Mouse (Mus musculus) spleen, embryonic (tissue): ENCODE results near the gene Atp6v1fnb.

Experiments
- CTCF ChIA-PET: fragments of 350-600 bp; sonication (Branson Sonifier 250); formaldehyde crosslinking; loops from one replicate; lab custom pipeline; 2022; lab: Charles Lee

The Atp6v1fnb gene

DNA sequence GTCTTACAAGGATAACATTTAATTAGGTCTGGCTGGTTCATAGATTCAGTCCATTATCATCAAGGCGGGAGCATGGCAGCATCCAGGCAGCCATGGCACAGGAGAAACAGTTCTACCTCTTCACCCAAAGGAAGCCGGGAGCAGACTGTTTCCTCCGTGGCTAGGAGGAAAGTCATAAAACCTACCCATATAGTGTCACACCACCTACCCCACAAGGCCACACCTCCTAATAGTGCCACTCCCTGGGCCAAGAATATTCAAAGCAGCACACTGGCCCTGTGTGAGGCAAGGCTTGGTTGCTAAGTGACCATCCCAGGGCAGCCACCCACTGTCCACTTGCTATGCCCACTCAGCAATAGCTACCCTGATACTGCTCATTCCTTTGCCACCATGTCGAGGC, at the start of gene Atp6v1fnb:
Gene Atp6v1fnb, plus strand, starts transcription at position 301 of the 400 bp plus-strand sequence.
- CTCF ChIA-PET = no interaction called here

DNA sequence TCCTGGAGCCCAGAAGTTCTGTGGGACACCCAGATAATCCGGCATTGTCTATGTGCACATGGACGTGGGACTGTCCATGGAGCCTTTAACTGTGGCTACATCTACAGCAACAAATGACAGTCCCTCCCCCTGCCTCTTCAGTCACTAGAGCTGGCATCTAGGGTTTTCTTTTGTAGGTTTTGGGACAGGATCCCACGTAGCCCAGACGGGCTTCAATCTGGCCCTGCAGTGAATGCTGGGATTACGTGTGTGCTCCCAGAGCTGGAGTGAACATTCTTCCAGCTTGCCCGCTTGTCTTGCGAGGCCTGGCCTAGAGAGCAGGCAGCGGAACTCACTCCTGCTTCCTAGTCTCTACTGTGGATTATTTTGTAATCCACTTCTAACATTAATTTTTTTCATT, 46.1 kb upstream of the Atp6v1fnb start:
- CTCF ChIA-PET = interaction anchor here (0.6 kb wide), 1 partner anchor 201 kb away, joined by 3 read pairs; no protein-coding TSS in a partner anchor

- CTCF ChIA-PET = no interaction called here
Observed at GRCm38 (mm10) chr6:29426331-29426730, 44.9 kb upstream of the Atp6v1fnb start.

- CTCF ChIA-PET = no interaction called here
Observed at GRCm38 (mm10) chr6:29428171-29428570, 43.1 kb upstream of the Atp6v1fnb start.

DNA sequence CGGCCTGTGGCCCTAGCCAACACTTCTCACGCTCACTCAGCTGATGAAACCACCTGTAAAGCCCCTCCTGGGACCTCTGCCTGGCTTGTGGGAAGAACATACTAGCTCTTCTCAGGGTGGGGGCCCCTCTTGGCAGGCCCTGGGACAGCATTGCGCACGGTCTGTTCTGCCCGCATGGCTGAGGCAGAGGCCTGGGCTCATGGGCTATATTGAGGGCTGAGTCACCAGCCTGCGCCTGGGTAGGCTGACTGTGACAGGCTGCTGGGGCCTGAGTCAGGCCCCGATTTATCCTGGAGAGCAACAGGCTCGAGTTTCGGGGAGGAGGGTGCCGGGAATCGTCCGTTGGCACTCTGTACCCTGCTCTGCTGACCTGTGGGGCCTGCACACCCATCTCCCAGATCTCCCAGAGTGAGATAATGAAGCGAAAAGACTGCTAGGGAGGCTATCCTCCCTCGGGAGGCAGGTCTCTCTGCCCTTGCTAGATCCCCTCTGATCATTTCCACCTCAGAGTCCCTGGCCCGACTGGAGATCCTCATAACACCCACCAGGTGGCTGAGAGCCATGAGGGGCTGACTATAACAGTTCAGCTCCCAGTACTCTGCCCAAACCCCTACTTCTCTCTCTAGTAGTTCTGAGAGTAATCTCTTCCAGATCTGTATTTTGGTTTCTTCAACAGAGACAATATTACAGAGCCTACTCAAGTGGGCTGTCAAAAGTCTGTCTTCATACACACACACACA, 40.4 kb upstream of the Atp6v1fnb start:
- CTCF ChIA-PET = no interaction called here

DNA sequence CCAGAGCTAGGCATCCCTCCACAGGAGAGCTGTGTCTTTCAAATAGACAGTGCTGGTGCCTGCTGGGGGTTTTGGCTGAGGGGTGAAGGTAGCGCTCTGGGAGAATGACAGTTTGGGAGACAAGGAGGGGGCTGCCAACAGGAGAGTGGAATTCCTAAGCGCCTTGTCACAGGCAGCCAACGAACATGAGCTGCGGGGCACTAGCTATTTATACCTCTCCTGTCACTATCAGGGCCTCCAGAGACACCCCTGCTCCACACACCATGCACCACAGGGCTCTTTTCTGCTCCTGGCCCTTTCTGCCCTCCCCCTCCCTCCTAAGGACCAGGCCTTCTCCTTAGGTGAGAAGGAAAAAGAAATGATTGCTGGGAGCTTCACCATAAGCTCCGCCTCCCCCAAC, 39.8 kb upstream of the Atp6v1fnb start:
- CTCF ChIA-PET = no interaction called here

DNA sequence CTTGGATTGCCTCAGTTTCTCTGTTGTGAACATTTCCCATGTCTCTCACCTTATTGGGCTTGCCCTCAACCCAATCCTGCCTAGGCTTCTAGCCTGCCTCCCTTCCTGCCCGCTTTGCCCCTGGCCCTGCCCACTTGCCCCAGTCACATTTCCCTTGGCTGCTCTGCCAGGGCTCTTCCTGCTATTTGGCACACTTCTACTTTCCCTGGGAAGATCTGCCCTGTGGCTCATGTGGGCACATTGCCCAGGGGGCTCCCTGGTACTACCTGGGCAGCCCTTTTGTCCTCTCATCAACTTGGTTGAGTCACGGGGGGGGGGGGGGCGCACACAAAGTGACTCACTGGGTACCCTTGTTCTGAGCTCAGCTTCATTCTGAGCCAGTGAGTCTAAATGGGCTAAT, 39.1 kb upstream of the Atp6v1fnb start:
- CTCF ChIA-PET = no interaction called here

DNA sequence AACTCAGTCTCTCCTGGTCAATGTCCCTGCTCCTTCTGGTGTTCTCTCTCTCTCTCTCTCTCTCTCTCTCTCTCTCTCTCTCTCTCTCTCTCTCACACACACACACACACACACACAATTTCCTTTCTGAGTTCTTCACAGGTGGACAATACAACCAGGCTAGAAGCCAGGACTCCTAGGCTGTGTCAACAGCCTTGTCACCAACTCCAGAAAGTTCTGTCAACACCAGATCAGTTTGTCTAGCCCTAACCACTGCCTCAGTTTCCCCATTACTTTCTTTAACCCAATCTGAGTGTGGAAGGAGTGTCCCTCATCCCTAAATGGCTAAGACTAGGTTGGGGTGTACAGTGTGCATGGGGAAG, 38.6 kb upstream of the Atp6v1fnb start:
- CTCF ChIA-PET = no interaction called here

GRCm38 (mm10) chr6:29433038-29433803, 38.0 kb upstream of the Atp6v1fnb start, which contains the start of gene Flnc:
TSS of gene Flnc (plus strand) at chr6:29433256.
- CTCF ChIA-PET = no interaction called here

- CTCF ChIA-PET = no interaction called here
Observed at GRCm38 (mm10) chr6:29433804-29434795, 37.1 kb upstream of the Atp6v1fnb start.

GRCm38 (mm10) chr6:29434911-29435691, 36.1 kb upstream of the Atp6v1fnb start:
- CTCF ChIA-PET = interaction anchor here (0.6 kb wide), 1 partner anchor 15 kb away, joined by 3 read pairs; no protein-coding TSS in a partner anchor

- CTCF ChIA-PET = no interaction called here
Observed at GRCm38 (mm10) chr6:29435940-29436451, 35.2 kb upstream of the Atp6v1fnb start.

- CTCF ChIA-PET = no interaction called here
Observed at GRCm38 (mm10) chr6:29436461-29436934, 34.7 kb upstream of the Atp6v1fnb start.

GRCm38 (mm10) chr6:29439251-29439650, 32.0 kb upstream of the Atp6v1fnb start:
- CTCF ChIA-PET = no interaction called here

DNA sequence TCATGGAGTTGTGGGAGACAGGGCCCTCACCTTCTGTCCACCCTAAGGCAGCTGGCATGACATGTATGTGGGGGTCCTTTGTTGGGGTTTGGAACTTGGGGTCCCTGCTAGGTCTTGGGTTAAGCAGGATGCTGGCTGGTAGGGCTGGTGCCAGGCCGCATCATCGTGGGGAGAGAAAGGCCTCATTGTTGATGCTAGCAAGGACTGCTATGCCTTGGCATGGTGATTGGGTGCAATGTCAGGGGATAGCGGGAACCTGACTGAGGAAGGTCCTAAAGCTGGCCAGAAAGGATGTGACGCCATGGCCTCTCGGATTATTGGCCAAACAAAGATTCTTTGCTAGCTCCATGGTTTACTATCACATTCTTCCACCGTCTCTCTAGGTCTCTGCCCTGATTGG, 31.4 kb upstream of the Atp6v1fnb start:
- CTCF ChIA-PET = no interaction called here

DNA sequence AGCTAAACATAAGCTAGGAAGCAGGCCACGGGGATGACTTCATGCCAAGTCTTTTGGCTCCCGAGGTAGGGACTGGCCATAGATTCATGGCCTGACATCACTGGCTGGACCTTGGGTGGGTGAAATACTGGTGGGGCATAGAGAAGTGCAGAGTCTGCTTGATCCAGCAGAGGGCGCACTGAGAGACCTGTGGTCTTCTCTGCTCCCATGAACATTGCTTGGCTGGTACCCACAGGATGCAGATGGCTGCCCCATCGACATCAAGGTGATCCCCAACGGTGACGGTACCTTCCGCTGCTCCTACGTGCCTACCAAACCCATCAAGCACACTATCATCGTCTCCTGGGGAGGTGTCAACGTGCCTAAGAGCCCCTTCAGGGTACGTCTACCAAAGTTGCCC, 26.5 kb upstream of the Atp6v1fnb start:
- CTCF ChIA-PET = interaction anchor here (0.9 kb wide), 1 partner anchor 202 kb away, joined by 4 read pairs; no protein-coding TSS in a partner anchor

- CTCF ChIA-PET = no interaction called here
Observed at GRCm38 (mm10) chr6:29445354-29445753, 25.9 kb upstream of the Atp6v1fnb start.

DNA sequence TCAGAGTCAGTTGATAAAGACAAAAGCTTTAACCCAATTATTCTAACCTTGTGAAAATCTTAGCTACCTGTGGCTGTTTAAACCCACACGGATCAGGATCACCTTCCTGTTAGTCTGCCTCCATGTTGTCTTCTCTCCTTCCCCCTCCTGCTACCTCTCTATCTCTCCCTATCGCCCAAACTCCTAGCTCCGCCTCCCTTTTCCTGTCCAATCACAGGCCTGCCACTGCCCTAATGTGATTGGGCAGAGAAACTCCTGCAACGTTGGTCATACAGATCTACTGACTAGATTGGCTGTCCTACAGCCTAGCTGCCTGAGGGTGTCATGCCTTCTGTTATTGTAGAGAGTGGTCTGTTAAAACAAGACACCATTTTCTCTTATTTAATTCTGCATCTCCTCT, 21.4 kb upstream of the Atp6v1fnb start:
- CTCF ChIA-PET = no interaction called here

GRCm38 (mm10) chr6:29450667-29451066, 20.6 kb upstream of the Atp6v1fnb start:
- CTCF ChIA-PET = no interaction called here

DNA sequence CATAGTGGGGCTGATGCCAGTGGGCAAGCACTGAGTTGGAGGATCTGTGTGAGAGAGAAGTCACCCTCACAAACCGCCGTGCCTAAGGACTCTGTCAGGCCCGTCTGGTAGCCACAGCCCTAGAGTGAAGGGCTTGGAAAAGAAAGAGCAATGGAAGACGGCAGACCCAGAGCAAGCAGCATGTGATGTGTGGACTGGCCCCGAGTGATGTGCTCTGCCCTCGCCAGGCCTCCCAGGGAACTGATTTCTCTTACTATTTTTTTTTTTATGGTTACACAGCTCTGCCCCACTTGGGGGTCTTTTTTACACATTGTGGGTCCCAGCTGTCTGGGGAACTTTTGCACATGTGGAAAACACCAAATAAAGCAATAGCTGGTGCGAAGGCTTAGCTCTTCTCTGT, 9.7 kb upstream of the Atp6v1fnb start:
- CTCF ChIA-PET = no interaction called here
